Mouse (Mus musculus): ENCODE data around the gene Tmem258.

GRCm38 (mm10) chr19:10221585-10221984 lies 17.8 kb downstream of the Tmem258 start:
- TF ChIP-seq SRF (IDR thresholded peaks at IDR 0.05; ENCODE audit: control insufficient read depth, insufficient read length, low read depth): no peak
- TF ChIP-seq POLR2A (IDR thresholded peaks at IDR 0.05; ENCODE audit: insufficient read length, low read depth): no peak
- TF ChIP-seq E2F4 (IDR thresholded peaks at IDR 0.05; ENCODE audit: insufficient read depth): no peak
- TF ChIP-seq MYOD1 (IDR thresholded peaks at IDR 0.05; ENCODE audit: control insufficient read depth in 1 of 3, insufficient read length in 2 of 3, low read depth in 2 of 3): peak in 2 of 3 experiments; percentile 13 to 14
- TF ChIP-seq USF1 (IDR thresholded peaks at IDR 0.05; ENCODE audit: low read depth): no peak
